ENCODE assay signal across 21 mouse cellular contexts in genomic region chr4:129303401-129303800, GRCm38 (mm10). TPM values are rescaled to one million over a fixed set of nuclear protein-coding genes. Genes with fewer than 3 reads are reported as not detected.
DNase-seq lines count a peak whose midpoint lies in the region; ATAC-seq and TF ChIP-seq lines count a peak whose summit lies in the region.
"Had no signal": no experiment of that assay in that cellular context is flagged by ENCODE, and none has a peak within 500 bp of the region (broad histone marks: within the 10 kb centered on the region; RNA-seq: fewer than 3 reads in every experiment).

No protein-coding gene starts in this region.

- no peak overlapping the region for H3K4me3 ChIP-seq in embryonic facial prominence, embryonic 11.5 days (ENCODE audit: low read depth, low read length)
- H3K4me3 ChIP-seq in embryonic facial prominence, embryonic 10.5 days, result no peak overlapping the region
- no peak overlapping the region for H3K4me3 ChIP-seq in kidney, postnatal 0 days (replicated peaks; ENCODE audit: low read depth, low read length)
- no peak overlapping the region for H3K4me3 ChIP-seq in stomach, postnatal 0 days (ENCODE audit: low read depth, low read length)
- H3K4me3 ChIP-seq: embryonic facial prominence, embryonic 12.5 days; hindbrain, embryonic 13.5 days; midbrain, embryonic 10.5 days; neural tube, embryonic 15.5 days had no signal

- peak; percentile 38 for DNase-seq in embryonic facial prominence, embryonic 11.5 days (ENCODE audit: low spot score)
- DNase-seq in embryonic facial prominence, embryonic 10.5 days (ENCODE audit: low spot score), result no peak
- DNase-seq in kidney, postnatal 0 days (ENCODE audit: low spot score), result peak; percentile 39
- no peak for DNase-seq in kidney, postnatal 25 days
- DNase-seq in brain, embryonic 14.5 days (ENCODE audit: low read depth), result peak; percentile 11
- DNase-seq in stomach, postnatal 0 days (ENCODE audit: low spot score), result no peak
- no peak for DNase-seq in gastrocnemius, postnatal 14 days
- DNase-seq in layer of hippocampus, adult 18-20 months (ENCODE audit: low spot score in 2 of 2), result no peak
- DNase-seq: B cell, adult 2 months; cerebellum, adult 11 months; cerebellum, postnatal 14 days; heart, adult 11 months; lung, adult 18-20 months; right cerebral cortex, postnatal 4 days had no signal

- no peak for TF ChIP-seq CTCF in kidney, postnatal 0 days (IDR thresholded peaks at IDR 0.05; ENCODE audit: low read depth)
- no peak for TF ChIP-seq CTCF in brain, embryonic 14.5 days (IDR thresholded peaks at IDR 0.05; ENCODE audit: borderline replicate concordance, extremely low read depth, insufficient read depth, insufficient read length)
- TF ChIP-seq CTCF in stomach, postnatal 0 days (IDR thresholded peaks at IDR 0.05; ENCODE audit: low read depth), result no peak

- intact Hi-C loops in gastrocnemius, postnatal 14 days (cut with DNase I; ENCODE audit: low total_unique reads), result no loop called here

- no peaks in the 10 kb centered on the region for H3K27me3 ChIP-seq in embryonic facial prominence, embryonic 11.5 days (ENCODE audit: control insufficient read depth, insufficient read depth, low read length)
- H3K27me3 ChIP-seq in embryonic facial prominence, embryonic 10.5 days (replicated peaks; ENCODE audit: low read depth, poor library complexity, severe bottlenecking), result no peaks in the 10 kb centered on the region
- H3K27me3 ChIP-seq in kidney, postnatal 0 days (ENCODE audit: insufficient read depth, low read length), result no peaks in the 10 kb centered on the region
- H3K27me3 ChIP-seq in stomach, postnatal 0 days (ENCODE audit: control insufficient read depth, insufficient read depth, low read length), result no peaks in the 10 kb centered on the region
- H3K27me3 ChIP-seq: embryonic facial prominence, embryonic 12.5 days; neural tube, embryonic 15.5 days had no signal

- H3K4me2 ChIP-seq in embryonic facial prominence, embryonic 11.5 days (ENCODE audit: low read depth, low read length), result no peak overlapping the region
- no peak overlapping the region for H3K4me2 ChIP-seq in kidney, postnatal 0 days (ENCODE audit: low read length)
- no peak overlapping the region for H3K4me2 ChIP-seq in stomach, postnatal 0 days (replicated peaks; ENCODE audit: low read depth)
- H3K4me2 ChIP-seq: embryonic facial prominence, embryonic 12.5 days; hindbrain, embryonic 13.5 days; neural tube, embryonic 15.5 days had no signal

- H3K9ac ChIP-seq in embryonic facial prominence, embryonic 11.5 days (replicated peaks; ENCODE audit: low read length), result no peak overlapping the region
- H3K9ac ChIP-seq in kidney, postnatal 0 days (ENCODE audit: low read depth, low read length), result no peak overlapping the region
- no peak overlapping the region for H3K9ac ChIP-seq in stomach, postnatal 0 days (ENCODE audit: low read length)
- H3K9ac ChIP-seq: embryonic facial prominence, embryonic 12.5 days; hindbrain, embryonic 13.5 days; neural tube, embryonic 15.5 days had no signal

- peaks cover 4% of the 10 kb centered on the region for H3K36me3 ChIP-seq in embryonic facial prominence, embryonic 11.5 days (replicated peaks; ENCODE audit: control insufficient read depth, insufficient read depth, low read depth, low read length)
- peaks cover 31% of the 10 kb centered on the region for H3K36me3 ChIP-seq in embryonic facial prominence, embryonic 10.5 days (replicated peaks)
- peaks cover 21% of the 10 kb centered on the region for H3K36me3 ChIP-seq in kidney, postnatal 0 days (ENCODE audit: insufficient read depth, low read length)
- peaks cover 7% of the 10 kb centered on the region for H3K36me3 ChIP-seq in stomach, postnatal 0 days (ENCODE audit: control insufficient read depth, insufficient read depth, low read length)

- no peaks in the 10 kb centered on the region for H3K4me1 ChIP-seq in embryonic facial prominence, embryonic 11.5 days (ENCODE audit: control insufficient read depth, insufficient read depth, low read length)
- peaks cover 21% of the 10 kb centered on the region for H3K4me1 ChIP-seq in embryonic facial prominence, embryonic 10.5 days
- H3K4me1 ChIP-seq in kidney, postnatal 0 days (replicated peaks; ENCODE audit: insufficient read depth, low read length), result no peaks in the 10 kb centered on the region
- H3K4me1 ChIP-seq in stomach, postnatal 0 days (replicated peaks; ENCODE audit: control insufficient read depth, insufficient read depth), result 0 out of 2 replicates have a peak, but pooled peaks cover under 1% of the 10 kb centered on the region
- H3K4me1 ChIP-seq: hindbrain, embryonic 13.5 days; neural tube, embryonic 15.5 days had no signal

- no peaks in the 10 kb centered on the region for H3K9me3 ChIP-seq in embryonic facial prominence, embryonic 11.5 days (replicated peaks; ENCODE audit: control insufficient read depth, low read length)
- peaks cover 6% of the 10 kb centered on the region; the same call in 1 of the 2 replicates for H3K9me3 ChIP-seq in embryonic facial prominence, embryonic 10.5 days
- H3K9me3 ChIP-seq in kidney, postnatal 0 days (replicated peaks; ENCODE audit: low read length), result no peaks in the 10 kb centered on the region
- H3K9me3 ChIP-seq in stomach, postnatal 0 days (ENCODE audit: control insufficient read depth, low read length), result no peaks in the 10 kb centered on the region
- H3K9me3 ChIP-seq: hindbrain, embryonic 13.5 days; midbrain, embryonic 10.5 days; neural tube, embryonic 15.5 days had no signal

- 0 out of 2 replicates have a peak, but pooled peaks have one; percentile 25 for ATAC-seq in embryonic facial prominence, embryonic 11.5 days (replicated peaks; ENCODE audit: insufficient number of reproducible peaks, low FRiP score, low TSS enrichment, low read depth)
- ATAC-seq in kidney, postnatal 0 days (replicated peaks; ENCODE audit: low FRiP score, low read depth), result peak; percentile 35; the same call in 1 of the 2 replicates
- ATAC-seq in stomach, postnatal 0 days (ENCODE audit: low FRiP score, low TSS enrichment), result peak; percentile 36; the same call in 1 of the 2 replicates
- ATAC-seq: intestine, embryonic 16.5 days had no signal

- TF ChIP-seq POLR2A in brain, embryonic 14.5 days (IDR thresholded peaks at IDR 0.05; ENCODE audit: borderline replicate concordance, extremely low read depth, insufficient read depth, insufficient read length, poor library complexity, severe bottlenecking), result no peak

- 53% methylated on average over 5 of the region's 5 CpGs for WGBS in embryonic facial prominence, embryonic 11.5 days
- WGBS in embryonic facial prominence, embryonic 10.5 days, result 59% methylated on average over 5 of the region's 5 CpGs
- 43% methylated on average over 5 of the region's 5 CpGs for WGBS in kidney, postnatal 0 days
- 68% methylated on average over 5 of the region's 5 CpGs for WGBS in stomach, postnatal 0 days

- TF ChIP-seq EP300 in stomach, postnatal 0 days (optimal IDR thresholded peaks at IDR 0.05), result no peak

- no peak overlapping the region for H3K27ac ChIP-seq in embryonic facial prominence, embryonic 11.5 days (replicated peaks; ENCODE audit: low read depth, low read length)
- H3K27ac ChIP-seq in embryonic facial prominence, embryonic 10.5 days (replicated peaks), result no peak overlapping the region
- H3K27ac ChIP-seq in kidney, postnatal 0 days, result no peak overlapping the region
- H3K27ac ChIP-seq in stomach, postnatal 0 days (replicated peaks), result no peak overlapping the region
- H3K27ac ChIP-seq: embryonic facial prominence, embryonic 12.5 days; hindbrain, embryonic 13.5 days; midbrain, embryonic 10.5 days; neural tube, embryonic 15.5 days had no signal

RNA-seq across cellular contexts. Expression of gene Sync, which starts 16.0 kb away (rescaled TPM):
- polyA plus RNA-seq in embryonic facial prominence, embryonic 11.5 days (2014; fragmentation: Nextera tagmentation; extraction: Ambion mirVana), result 0.25 and 0.63 TPM in 2 replicates
- polyA plus RNA-seq in embryonic facial prominence, embryonic 10.5 days (2016; fragmentation: Nextera tagmentation; extraction: Ambion mirVana), result 0.48 and 0.71 TPM in 2 replicates
- polyA plus RNA-seq in kidney, postnatal 0 days (2015; fragmentation: Nextera tagmentation; extraction: Ambion mirVana), result 0.63 and 0.78 TPM in 2 replicates
- 0.44 and 1.1 TPM in 2 replicates for polyA plus RNA-seq in brain, embryonic 14.5 days (2012; rRNA removed)
- 2.9 and 3.2 TPM in 2 replicates for polyA plus RNA-seq in stomach, postnatal 0 days (2015; fragmentation: Nextera tagmentation; extraction: Ambion mirVana)
- 10 to 100 TPM; 50.0 to 63.6 TPM for total RNA-seq in gastrocnemius, postnatal 14 days (2021)
- total RNA-seq in layer of hippocampus, adult 18-20 months (2021), result under 1 TPM; 0.99 TPM
- total RNA-seq: liver, adult 2 months; monocyte, adult 5-6 weeks had no signal

RNA-seq across cellular contexts. Expression of gene Rbbp4, which starts 31.8 kb away (rescaled TPM):
- polyA plus RNA-seq in embryonic facial prominence, embryonic 11.5 days (2014; fragmentation: Nextera tagmentation; extraction: Ambion mirVana), result 584 and 661 TPM in 2 replicates
- 546 and 560 TPM in 2 replicates for polyA plus RNA-seq in embryonic facial prominence, embryonic 10.5 days (2016; fragmentation: Nextera tagmentation; extraction: Ambion mirVana)
- 339 and 363 TPM in 2 replicates for polyA plus RNA-seq in kidney, postnatal 0 days (2015; fragmentation: Nextera tagmentation; extraction: Ambion mirVana)
- 115 and 121 TPM in 2 replicates for polyA plus RNA-seq in brain, embryonic 14.5 days (2012; rRNA removed)
- polyA plus RNA-seq in stomach, postnatal 0 days (2015; fragmentation: Nextera tagmentation; extraction: Ambion mirVana), result 149 and 153 TPM in 2 replicates
- total RNA-seq in gastrocnemius, postnatal 14 days (2021), result 10 to 100 TPM; 66.0 to 67.2 TPM
- 100 to 1,000 TPM; 124 to 134 TPM for total RNA-seq in layer of hippocampus, adult 18-20 months (2021)

RNA-seq across cellular contexts. Expression of gene Zbtb8os, which starts 32.1 kb away (rescaled TPM):
- polyA plus RNA-seq in embryonic facial prominence, embryonic 11.5 days (2014; fragmentation: Nextera tagmentation; extraction: Ambion mirVana), result 46.1 and 53.6 TPM in 2 replicates
- polyA plus RNA-seq in embryonic facial prominence, embryonic 10.5 days (2016; fragmentation: Nextera tagmentation; extraction: Ambion mirVana), result 49.0 and 49.3 TPM in 2 replicates
- 55.9 and 60.8 TPM in 2 replicates for polyA plus RNA-seq in kidney, postnatal 0 days (2015; fragmentation: Nextera tagmentation; extraction: Ambion mirVana)
- 17.9 and 23.8 TPM in 2 replicates for polyA plus RNA-seq in brain, embryonic 14.5 days (2012; rRNA removed)
- 41.7 and 42.5 TPM in 2 replicates for polyA plus RNA-seq in stomach, postnatal 0 days (2015; fragmentation: Nextera tagmentation; extraction: Ambion mirVana)
- 10 to 100 TPM; 24.0 to 25.1 TPM for total RNA-seq in gastrocnemius, postnatal 14 days (2021)
- total RNA-seq in layer of hippocampus, adult 18-20 months (2021), result 10 to 100 TPM; 27.4 to 31.6 TPM

RNA-seq across cellular contexts. Expression of gene C77080, which starts 42.2 kb away (rescaled TPM):
- 2.4 and 2.5 TPM in 2 replicates for polyA plus RNA-seq in embryonic facial prominence, embryonic 11.5 days (2014; fragmentation: Nextera tagmentation; extraction: Ambion mirVana)
- 3.3 and 3.5 TPM in 2 replicates for polyA plus RNA-seq in embryonic facial prominence, embryonic 10.5 days (2016; fragmentation: Nextera tagmentation; extraction: Ambion mirVana)
- 9.8 and 11.3 TPM in 2 replicates for polyA plus RNA-seq in kidney, postnatal 0 days (2015; fragmentation: Nextera tagmentation; extraction: Ambion mirVana)
- polyA plus RNA-seq in brain, embryonic 14.5 days (2012; rRNA removed), result 12.2 and 15.9 TPM in 2 replicates
- 9.6 and 10.3 TPM in 2 replicates for polyA plus RNA-seq in stomach, postnatal 0 days (2015; fragmentation: Nextera tagmentation; extraction: Ambion mirVana)
- total RNA-seq in gastrocnemius, postnatal 14 days (2021), result 1 to 10 TPM; 2.3 to 2.5 TPM
- total RNA-seq in layer of hippocampus, adult 18-20 months (2021), result 1 to 10 TPM; 6.4 to 7.5 TPM

Comparison
In these comparisons a context has a peak if more than half of its experiments do, and no peak if none do; other contexts are left out.
1. DNase-seq: peak in embryonic facial prominence, embryonic 11.5 days (single experiment), kidney, postnatal 0 days (single experiment) and brain, embryonic 14.5 days (single experiment); none in embryonic facial prominence, embryonic 10.5 days (single experiment), kidney, postnatal 25 days (0 of 2), stomach, postnatal 0 days (single experiment), gastrocnemius, postnatal 14 days (single experiment) and layer of hippocampus, adult 18-20 months (0 of 2).
2. Peak in every context shown above with its lines, with median percentiles within 50 percentile points of each other: ATAC-seq.